Mouse (Mus musculus) ES-E14 (cell line): Measurements from ENCODE around the gene Csgalnact2. TPM values are rescaled to one million over a fixed set of nuclear protein-coding genes. Genes with fewer than 3 reads are reported as not detected.

Experiments
- DNase-seq: peaks from one replicate; pipeline ENCODE4 v3.0.0-alpha.2; 2013; ENCODE audit warnings: low read depth, low spot score
- H3K27ac ChIP-seq: 2 replicates; pipeline ENCODE4 v1.5.1; 2012; ENCODE audit warnings: low read depth, mild to moderate bottlenecking, low read length, moderate library complexity, mixed read lengths; ENCODE audit not compliant: poor library complexity, insufficient read depth, severe bottlenecking
- H3K36me3 ChIP-seq: 2 replicates; pipeline ENCODE4 v1.6.1; 2012; ENCODE audit warnings: mild to moderate bottlenecking, low read length, moderate library complexity, mixed read lengths; ENCODE audit not compliant: control insufficient read depth, poor library complexity, insufficient read depth, severe bottlenecking
- H3K4me1 ChIP-seq, 2 experiments: fragments of 150-350 bp in 1 of 2; sonication (generic) in 1 of 2; 2 replicates each; pipeline ENCODE4 v1.6.1; 2012; ENCODE audit warnings: low read length in 2 of 2, mild to moderate bottlenecking in 1 of 2, mixed read lengths in 1 of 2; ENCODE audit not compliant: control insufficient read depth in 2 of 2, insufficient read depth in 2 of 2, poor library complexity in 1 of 2
- H3K4me3 ChIP-seq, 2 experiments: fragments of 150-350 bp in 1 of 2; sonication (generic) in 1 of 2; 2 replicates each; pipeline ENCODE4 v1.5.1; 2012; ENCODE audit warnings: low read length in 2 of 2, low read depth in 1 of 2, mild to moderate bottlenecking in 1 of 2, mixed read lengths in 1 of 2; ENCODE audit not compliant: insufficient read depth in 1 of 2, poor library complexity in 1 of 2, severe bottlenecking in 1 of 2
- H3K9ac ChIP-seq: 2 replicates; pipeline ENCODE4 v1.6.1; 2012; ENCODE audit warnings: low read depth, mild to moderate bottlenecking, low read length, mixed read lengths; ENCODE audit not compliant: poor library complexity, insufficient read depth, severe bottlenecking
- H3K9me3 ChIP-seq: fragments of 150-350 bp; sonication (generic); 2 replicates; pipeline ENCODE4 v1.6.1; 2012; ENCODE audit warnings: low read depth, mild to moderate bottlenecking, low read length; ENCODE audit not compliant: control insufficient read depth, insufficient read depth
- CHD2 ChIP-seq: IDR thresholded peaks from 2 replicates; pipeline ENCODE4 v1.6.1; 2014; ENCODE audit warnings: mild to moderate bottlenecking, low read depth, low read length, inconsistent platforms
- HCFC1 ChIP-seq: IDR thresholded peaks from 2 replicates; pipeline ENCODE4 v1.6.1; 2012; ENCODE audit warnings: low read length, inconsistent platforms, borderline replicate concordance; ENCODE audit not compliant: insufficient read depth
- MAFK ChIP-seq: IDR thresholded peaks from 2 replicates; pipeline ENCODE4 v1.6.1; 2014; ENCODE audit warnings: mild to moderate bottlenecking, low read depth, low read length, inconsistent platforms; ENCODE audit not compliant: insufficient read depth
- ZC3H11A ChIP-seq: IDR thresholded peaks from 2 replicates; pipeline ENCODE4 v1.6.1; 2012; ENCODE audit warnings: low read depth, mild to moderate bottlenecking, inconsistent platforms, low read length, borderline replicate concordance
- ZNF384 ChIP-seq: IDR thresholded peaks from 2 replicates; pipeline ENCODE4 v1.6.1; 2012; ENCODE audit warnings: low read depth, low read length, inconsistent platforms
- in situ Hi-C, 2 experiments: fragments of 600-800 bp; cut with MboI; formaldehyde crosslinking; loops; one replicate each; pipeline ENCODE4 v1.15.1; 2025; ENCODE audit warnings: low sequenced_read_pairs in 2 of 2, inconsistent platforms in 1 of 2; ENCODE audit not compliant: unreplicated experiment in 2 of 2
- total RNA-seq: library from RNA; depleted of rRNA; stranded (reverse); fragments of 300-350 nt; gene quantifications from 2 replicates; pipeline ENCODE4 v1.2.3, GENCODE M21; 2012

Csgalnact2 gene
- total RNA-seq, 1 experiment, result 9.1 TPM

DNA sequence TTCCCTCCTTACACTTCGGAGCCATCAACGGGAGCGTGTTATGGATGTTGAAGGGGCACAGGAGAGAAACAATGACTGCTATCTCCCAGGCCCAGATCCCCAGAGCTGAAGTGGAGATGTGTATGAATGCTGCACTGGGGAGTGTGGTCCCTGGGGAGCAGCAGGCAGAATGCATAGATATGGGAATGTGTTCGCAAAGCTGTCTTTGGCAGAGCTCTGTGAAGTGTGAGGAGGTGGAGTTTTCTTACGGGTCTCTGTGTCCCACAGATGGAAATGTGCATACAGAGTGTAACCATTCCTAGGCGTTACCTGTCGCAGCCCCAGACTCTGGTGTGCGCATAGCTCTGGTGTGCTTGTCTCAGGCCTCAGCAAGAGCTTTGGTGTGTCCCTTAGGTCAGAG is 62.2 kb downstream of the Csgalnact2 start:
- Histone ChIP-seq H3K9me3 (no peaks in the 10 kb centered on the region), H3K36me3 (no peaks in the 10 kb centered on the region), H3K4me3 (no peak overlapping the region), H3K9ac (no peak overlapping the region), H3K4me1 (no peaks in the 10 kb centered on the region), H3K27ac (no peak overlapping the region)
- DNase-seq, result no peak
- TF ChIP-seq MAFK (no peak), ZC3H11A (no peak), HCFC1 (no peak), CHD2 (no peak), ZNF384 (no peak)
- in situ Hi-C loops, result no loop called here

DNA sequence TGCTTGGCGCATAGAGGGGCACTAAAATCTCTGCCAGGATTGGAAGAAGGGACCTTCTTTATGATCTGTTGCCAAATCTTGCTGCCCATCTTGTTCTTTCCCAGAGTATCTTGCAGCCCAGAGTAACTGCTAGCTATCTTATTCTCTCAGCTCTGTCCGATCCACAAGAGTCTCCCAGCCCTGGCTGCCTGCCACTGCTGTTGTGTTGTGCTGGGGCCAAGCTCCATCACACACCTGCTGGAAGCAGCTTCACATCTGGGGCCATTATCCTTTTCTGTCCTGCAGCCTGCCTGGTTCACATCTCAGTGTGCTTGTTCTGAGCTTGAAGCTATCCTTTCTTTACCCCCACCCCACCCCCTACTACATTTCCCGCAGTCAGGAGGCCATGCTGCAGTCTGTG is 62.7 kb downstream of the Csgalnact2 start:
- no peak for DNase-seq
- TF ChIP-seq CHD2 (no peak), MAFK (no peak), ZNF384 (no peak), ZC3H11A (no peak), HCFC1 (no peak)

DNA sequence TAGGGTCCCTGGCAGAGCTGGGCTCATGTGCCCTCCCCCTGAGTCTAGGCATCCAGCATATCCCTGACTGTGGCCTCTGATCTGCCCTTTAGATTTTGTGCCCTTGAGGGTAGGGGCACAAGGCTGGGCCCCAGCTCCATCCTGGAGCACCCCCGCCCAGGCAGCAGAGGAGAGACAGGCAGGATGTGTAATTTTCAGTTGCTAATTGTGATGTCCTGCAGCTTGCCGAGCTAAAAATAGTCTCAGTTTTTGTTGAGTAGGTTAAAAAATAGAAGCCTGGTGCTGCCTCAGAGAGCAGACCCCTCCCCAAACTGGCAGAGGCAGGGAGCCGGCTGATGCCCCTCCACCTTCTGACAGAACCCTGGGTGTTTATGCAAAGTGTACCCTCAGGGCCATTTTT is 64.8 kb downstream of the Csgalnact2 start:
- Histone ChIP-seq H3K9me3 (no peaks in the 10 kb centered on the region), H3K36me3 (no peaks in the 10 kb centered on the region), H3K27ac (no peak overlapping the region), H3K4me3 (no peak overlapping the region), H3K4me1 (no peaks in the 10 kb centered on the region), H3K9ac (no peak overlapping the region)
- no peak for DNase-seq
- in situ Hi-C loops, result no loop called here
- no peak for TF ChIP-seq HCFC1
- no peak for TF ChIP-seq MAFK
- no peak for TF ChIP-seq ZC3H11A
- no peak for TF ChIP-seq ZNF384
- TF ChIP-seq CHD2, result no peak

More for the DNA sequence above, 62.7 kb downstream of the Csgalnact2 start:
- in situ Hi-C loops, result no loop called here
- H3K4me3 ChIP-seq, result no peak overlapping the region
- H3K9me3 ChIP-seq, result no peaks in the 10 kb centered on the region
- no peak overlapping the region for H3K27ac ChIP-seq
- H3K4me1 ChIP-seq, result no peaks in the 10 kb centered on the region
- no peak overlapping the region for H3K9ac ChIP-seq
- H3K36me3 ChIP-seq, result no peaks in the 10 kb centered on the region

DNA sequence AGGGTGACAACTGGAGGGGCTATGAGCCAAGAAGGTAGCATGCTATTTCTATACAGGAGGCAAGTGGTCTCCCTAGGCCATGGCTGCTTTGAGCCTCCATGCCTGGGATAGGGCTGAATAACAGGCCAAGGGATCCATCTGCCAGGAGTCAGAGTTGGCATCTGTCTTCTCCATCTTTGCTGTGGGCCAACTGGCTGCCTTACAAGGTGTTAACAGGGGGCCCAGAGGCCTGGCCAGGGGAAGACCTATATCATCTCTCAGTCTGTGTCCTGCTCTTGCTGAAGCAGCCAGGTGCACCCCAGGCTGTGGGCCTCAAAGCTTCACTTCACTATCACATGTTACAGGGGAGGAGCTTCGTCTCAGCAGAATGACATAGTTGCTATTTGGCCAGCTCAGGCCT is 66.8 kb downstream of the Csgalnact2 start:
- H3K9ac ChIP-seq, result no peak overlapping the region

DNA sequence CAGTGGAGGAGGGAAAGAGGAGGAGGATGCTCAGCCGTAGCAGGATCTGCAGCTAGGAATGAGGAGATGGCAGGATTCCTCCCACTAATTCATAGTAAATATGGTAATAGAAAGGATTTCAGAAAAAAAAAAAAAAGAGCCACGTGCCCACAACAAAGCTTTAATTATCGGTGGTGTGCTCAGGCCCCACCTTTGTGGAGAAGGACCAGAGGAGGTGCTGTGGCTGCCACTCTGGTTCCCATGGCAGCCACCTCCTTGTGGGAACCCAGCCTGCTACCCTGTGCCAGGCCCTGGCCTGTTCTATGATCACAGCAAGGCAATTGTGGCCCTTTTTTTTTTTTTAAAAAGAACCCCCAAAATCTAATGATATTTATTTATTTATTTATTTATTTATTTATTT is 67.5 kb downstream of the Csgalnact2 start:
- Histone ChIP-seq H3K4me1 (peaks cover 0 to 5% of the 10 kb centered on the region in 2 experiments; a peak in 2 of 4 replicates), H3K27ac (no peak overlapping the region), H3K9me3 (no peaks in the 10 kb centered on the region), H3K4me3 (no peak overlapping the region), H3K9ac (no peak overlapping the region), H3K36me3 (no peaks in the 10 kb centered on the region)
- in situ Hi-C loops, result no loop called here
- no peak for DNase-seq
- TF ChIP-seq HCFC1 (no peak), ZC3H11A (no peak)

More for the DNA sequence above, 66.8 kb downstream of the Csgalnact2 start:
- no peak for TF ChIP-seq MAFK
- no peak for TF ChIP-seq ZNF384
- TF ChIP-seq HCFC1, result no peak
- no peak for TF ChIP-seq CHD2
- no peak for TF ChIP-seq ZC3H11A
- in situ Hi-C loops, result no loop called here
- no peaks in the 10 kb centered on the region for H3K36me3 ChIP-seq
- no peak overlapping the region for H3K4me3 ChIP-seq
- no peak overlapping the region for H3K27ac ChIP-seq
- H3K4me1 ChIP-seq, result peaks cover 0 to under 1% of the 10 kb centered on the region in 2 experiments; a peak in 1 of 4 replicates
- no peak for DNase-seq
- H3K9me3 ChIP-seq, result no peaks in the 10 kb centered on the region
